Mouse (Mus musculus): ENCODE measurements around the gene Sh3d19. TPM values are rescaled to one million over a fixed set of nuclear protein-coding genes. Genes with fewer than 3 reads are reported as not detected.

The Sh3d19 gene
- polyA plus RNA-seq (2014; fragmentation: Nextera tagmentation; extraction: Ambion mirVana), result 18.1 and 20.4 TPM in 2 replicates

DNA sequence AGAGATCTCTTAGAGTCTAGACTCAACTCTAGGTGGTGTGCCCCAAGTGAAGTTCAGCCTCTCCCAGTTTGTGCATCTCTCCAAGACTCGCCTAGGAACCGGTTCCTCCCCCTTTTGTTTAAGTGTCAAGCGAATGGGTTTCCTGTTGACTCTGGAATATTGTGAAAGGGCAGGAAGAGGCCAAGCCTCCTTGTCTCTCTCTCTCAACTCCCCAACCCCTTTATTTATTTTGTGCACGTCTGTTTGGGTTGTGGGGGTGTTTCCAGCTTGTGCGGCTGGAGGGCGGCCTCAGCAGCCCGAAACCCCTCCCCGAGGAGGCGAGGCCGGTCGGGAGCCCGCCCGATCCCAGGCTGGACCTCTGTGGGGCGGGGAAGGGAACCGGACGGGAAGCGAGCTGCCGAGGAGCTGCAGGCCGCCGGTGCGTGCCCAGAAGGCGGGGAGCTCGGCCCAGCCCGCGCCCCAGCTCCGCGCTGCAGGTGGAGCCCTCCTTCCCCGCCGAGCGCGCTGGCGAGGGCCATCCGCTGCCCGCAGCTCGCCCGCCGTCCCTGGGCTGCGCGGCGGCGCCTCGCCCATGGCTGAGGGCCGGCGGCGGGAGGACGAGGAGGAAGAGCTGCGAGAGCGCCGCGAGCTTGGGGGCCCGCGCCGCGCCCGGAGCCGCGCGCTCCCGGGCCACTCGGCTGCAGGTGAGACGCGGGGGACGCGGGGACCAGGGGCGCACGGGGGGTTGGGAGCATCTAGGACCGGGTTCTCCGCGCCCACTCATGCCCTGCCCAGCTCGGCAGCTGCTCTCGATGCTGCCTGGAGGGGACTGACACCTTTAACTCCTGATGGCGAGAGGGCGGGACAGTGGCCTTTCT is at the start of gene Sh3d19:
Gene Sh3d19, plus strand, starts transcription at position 368 of the 857 bp plus-strand sequence.
- ATAC-seq (ENCODE audit: low FRiP score) (peak; percentile 90), DNase-seq (ENCODE audit: low spot score) (peak; percentile 60)
- H3K9me3 ChIP-seq (ENCODE audit: control insufficient read depth, low read length), result no peaks in the 10 kb centered on the region
- H3K4me2 ChIP-seq (replicated peaks), result peak within 1 kb of the TSS; percentile 74
- under 1% methylated on average over 61 of the region's 73 CpGs for WGBS
- peak within 1 kb of the TSS; percentile 63 for H3K27ac ChIP-seq
- no peaks in the 10 kb centered on the region for H3K36me3 ChIP-seq (replicated peaks; ENCODE audit: control insufficient read depth, insufficient read depth)
- no peaks in the 10 kb centered on the region for H3K27me3 ChIP-seq (ENCODE audit: control insufficient read depth, insufficient read depth, low read length)
- H3K4me1 ChIP-seq (replicated peaks; ENCODE audit: control insufficient read depth, insufficient read depth, low read length), result peaks cover 6% of the 10 kb centered on the region; the same call in 1 of the 2 replicates
- H3K9ac ChIP-seq, result peak within 1 kb of the TSS; percentile 80
- H3K4me3 ChIP-seq (replicated peaks; ENCODE audit: low read length), result peak within 1 kb of the TSS; percentile 78

DNA sequence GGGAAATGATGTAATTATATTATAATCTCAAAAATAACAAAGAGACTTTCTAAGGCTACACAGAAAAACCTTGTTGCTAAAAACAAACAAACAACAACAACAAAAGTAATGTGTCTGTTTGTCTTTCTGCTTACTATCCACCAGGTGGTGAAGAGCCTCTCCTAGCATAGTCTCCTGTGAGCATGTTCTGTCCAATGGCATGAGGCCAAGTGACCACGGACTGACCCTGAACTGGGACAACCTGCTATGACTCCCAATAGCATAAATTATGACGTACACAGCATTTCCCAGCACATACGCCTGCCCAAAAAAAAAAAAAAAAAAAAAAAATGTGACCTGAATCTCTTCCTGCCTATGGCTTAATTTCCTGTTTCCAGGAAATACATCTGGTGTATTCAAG is 48.6 kb upstream of the Sh3d19 start:
- Histone ChIP-seq H3K9ac (no peak overlapping the region), H3K4me1 (replicated peaks; ENCODE audit: control insufficient read depth, insufficient read depth, low read length) (no peaks in the 10 kb centered on the region), H3K4me2 (replicated peaks) (no peak overlapping the region), H3K27me3 (ENCODE audit: control insufficient read depth, insufficient read depth, low read length) (no peaks in the 10 kb centered on the region), H3K9me3 (ENCODE audit: control insufficient read depth, low read length) (no peaks in the 10 kb centered on the region), H3K36me3 (replicated peaks; ENCODE audit: control insufficient read depth, insufficient read depth) (no peaks in the 10 kb centered on the region), H3K27ac (no peak overlapping the region), H3K4me3 (replicated peaks; ENCODE audit: low read length) (no peak overlapping the region)
- no peak for DNase-seq (ENCODE audit: low spot score)
- no peak for ATAC-seq (ENCODE audit: low FRiP score)
- WGBS, result 82% methylated on average over 3 of the region's 3 CpGs

DNA sequence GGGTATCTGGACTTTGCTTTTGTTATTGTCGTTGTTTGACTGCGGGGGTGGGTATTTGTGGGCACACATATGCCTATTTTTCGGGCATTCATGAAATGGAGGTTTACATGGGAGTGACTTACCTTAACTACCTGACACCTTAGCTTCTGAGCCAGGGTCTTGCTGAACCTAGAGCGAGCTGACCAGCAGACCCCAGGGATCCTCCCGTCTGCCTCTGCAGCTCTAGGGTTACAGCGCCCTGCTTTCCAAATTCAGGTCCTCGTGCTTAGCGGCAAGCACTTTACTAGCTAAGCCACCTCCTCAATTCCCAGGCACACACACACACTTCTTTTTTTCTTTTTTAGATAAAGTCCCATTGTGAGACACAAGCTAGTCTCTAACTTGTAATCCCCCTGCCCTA is 47.6 kb upstream of the Sh3d19 start:
- WGBS, result 84% methylated on average over 8 of the region's 8 CpGs
- Histone ChIP-seq H3K4me1 (replicated peaks; ENCODE audit: control insufficient read depth, insufficient read depth, low read length) (no peaks in the 10 kb centered on the region), H3K4me2 (replicated peaks) (no peak overlapping the region), H3K9me3 (ENCODE audit: control insufficient read depth, low read length) (no peaks in the 10 kb centered on the region), H3K4me3 (replicated peaks; ENCODE audit: low read length) (no peak overlapping the region), H3K36me3 (replicated peaks; ENCODE audit: control insufficient read depth, insufficient read depth) (no peaks in the 10 kb centered on the region), H3K27ac (no peak overlapping the region), H3K9ac (no peak overlapping the region), H3K27me3 (ENCODE audit: control insufficient read depth, insufficient read depth, low read length) (no peaks in the 10 kb centered on the region)
- ATAC-seq (ENCODE audit: low FRiP score) (no peak), DNase-seq (ENCODE audit: low spot score) (no peak)

DNA sequence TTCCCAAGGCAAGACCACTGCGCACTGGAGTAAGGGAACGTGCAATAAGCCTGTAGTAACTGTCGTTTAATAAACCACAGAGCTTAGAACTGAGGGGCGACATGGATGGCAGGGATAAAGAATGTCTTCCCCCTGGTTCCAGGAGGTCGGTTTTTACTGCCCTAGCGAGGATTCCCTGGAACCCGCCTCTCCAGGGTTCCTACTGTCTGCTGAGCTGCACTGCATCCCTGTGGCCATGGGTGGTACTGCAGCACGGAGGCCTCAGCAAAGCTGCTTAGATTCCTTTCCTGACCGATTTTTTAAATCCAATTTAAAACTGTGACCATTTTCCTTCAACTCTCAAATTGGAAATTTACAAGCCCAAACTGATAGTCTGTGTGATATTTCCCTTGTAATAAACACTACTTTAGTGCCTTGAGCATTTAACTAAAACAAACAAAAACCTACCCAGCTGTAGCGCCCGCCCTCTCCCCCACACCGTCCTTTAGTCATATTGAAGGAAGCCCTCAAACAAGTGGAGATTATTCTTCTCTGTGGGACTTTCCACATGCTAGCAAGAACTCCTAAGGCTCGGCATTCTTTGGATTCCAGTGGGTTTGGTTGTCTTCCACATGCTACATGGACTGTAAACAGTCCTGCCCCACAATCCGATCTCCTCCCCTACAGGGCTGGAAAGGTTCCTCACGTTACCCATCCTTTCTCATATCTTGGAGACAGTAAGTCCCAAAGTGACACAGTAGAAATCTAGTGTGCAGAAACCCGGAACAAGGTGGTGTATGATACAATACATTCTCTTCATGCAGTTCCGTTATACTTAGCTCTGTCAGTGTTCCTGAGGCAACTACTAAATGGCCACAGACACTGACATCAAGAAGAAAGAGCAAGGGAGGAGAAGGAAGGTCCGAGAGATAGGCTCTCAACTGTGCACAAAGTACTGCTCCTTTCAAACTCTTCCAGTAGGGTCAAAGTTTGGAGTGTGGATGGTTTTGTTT is 46.7 kb upstream of the Sh3d19 start:
- 49% methylated on average over 18 of the region's 18 CpGs for WGBS
- H3K9me3 ChIP-seq (ENCODE audit: control insufficient read depth, low read length), result no peaks in the 10 kb centered on the region
- H3K4me3 ChIP-seq (replicated peaks; ENCODE audit: low read length), result no peak overlapping the region
- H3K36me3 ChIP-seq (replicated peaks; ENCODE audit: control insufficient read depth, insufficient read depth), result no peaks in the 10 kb centered on the region
- H3K4me2 ChIP-seq (replicated peaks), result peak overlapping the region; percentile 35; the same call in 1 of the 2 replicates
- no peak overlapping the region for H3K27ac ChIP-seq
- peak; percentile 89 for DNase-seq (ENCODE audit: low spot score)
- H3K9ac ChIP-seq, result no peak overlapping the region
- ATAC-seq (ENCODE audit: low FRiP score), result no peak
- no peaks in the 10 kb centered on the region for H3K27me3 ChIP-seq (ENCODE audit: control insufficient read depth, insufficient read depth, low read length)
- H3K4me1 ChIP-seq (replicated peaks; ENCODE audit: control insufficient read depth, insufficient read depth, low read length), result no peaks in the 10 kb centered on the region

DNA sequence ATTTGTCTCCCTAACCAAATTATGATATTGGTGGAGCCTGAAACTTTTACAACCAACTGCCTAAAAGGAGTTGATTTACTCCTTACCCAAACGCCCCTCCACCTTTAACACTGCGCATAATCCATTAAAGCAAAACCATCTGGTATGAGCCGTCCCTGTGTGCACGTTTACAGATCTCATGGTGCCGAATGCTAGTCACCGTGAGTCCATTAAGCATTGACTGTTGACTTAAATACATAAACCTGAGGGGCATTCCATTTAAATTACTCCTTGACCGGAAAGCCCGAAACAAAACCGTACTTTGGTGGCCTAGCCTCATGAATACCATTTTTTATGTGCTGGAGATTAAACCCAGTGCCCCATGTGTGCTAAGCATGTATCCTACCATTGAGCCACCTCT is 43.6 kb upstream of the Sh3d19 start:
- DNase-seq (ENCODE audit: low spot score), result no peak
- H3K27ac ChIP-seq, result no peak overlapping the region
- no peak overlapping the region for H3K4me3 ChIP-seq (replicated peaks; ENCODE audit: low read length)
- ATAC-seq (ENCODE audit: low FRiP score), result no peak
- H3K9ac ChIP-seq, result no peak overlapping the region
- no peaks in the 10 kb centered on the region for H3K9me3 ChIP-seq (ENCODE audit: control insufficient read depth, low read length)
- H3K36me3 ChIP-seq (replicated peaks; ENCODE audit: control insufficient read depth, insufficient read depth), result no peaks in the 10 kb centered on the region
- H3K4me2 ChIP-seq (replicated peaks), result no peak overlapping the region
- H3K4me1 ChIP-seq (replicated peaks; ENCODE audit: control insufficient read depth, insufficient read depth, low read length), result no peaks in the 10 kb centered on the region; the same call in 1 of the 2 replicates
- H3K27me3 ChIP-seq (ENCODE audit: control insufficient read depth, insufficient read depth, low read length), result no peaks in the 10 kb centered on the region
- 81% methylated on average over 9 of the region's 9 CpGs for WGBS

DNA sequence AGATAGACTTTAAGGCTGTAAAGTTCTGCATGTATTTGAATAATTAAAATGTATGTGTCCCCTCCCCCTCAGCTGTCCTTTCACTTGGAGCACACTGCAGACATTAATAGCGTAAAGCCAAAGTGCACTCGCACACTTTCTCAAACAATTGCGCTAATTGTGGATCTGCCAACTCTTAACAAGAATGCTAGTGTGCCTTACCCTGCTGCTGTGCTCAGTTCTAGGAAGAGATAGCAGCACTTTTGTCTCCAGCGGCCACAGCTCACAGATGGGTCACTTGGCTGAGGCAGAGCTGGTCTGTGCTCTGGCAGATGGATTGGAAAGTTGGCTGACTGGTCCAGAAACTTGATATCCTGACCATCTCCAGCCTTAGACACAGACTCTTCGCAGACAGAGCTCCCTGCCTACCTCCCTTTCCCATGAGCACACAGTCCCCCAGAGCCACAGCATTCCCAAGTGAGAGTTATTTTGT is 42.7 kb upstream of the Sh3d19 start:
- no peak overlapping the region for H3K9ac ChIP-seq
- 66% methylated on average over 5 of the region's 5 CpGs for WGBS
- no peak overlapping the region for H3K27ac ChIP-seq
- DNase-seq (ENCODE audit: low spot score) (no peak), ATAC-seq (ENCODE audit: low FRiP score) (peak; percentile 53; the same call in 1 of the 2 replicates)
- H3K4me2 ChIP-seq (replicated peaks), result no peak overlapping the region
- H3K9me3 ChIP-seq (ENCODE audit: control insufficient read depth, low read length), result no peaks in the 10 kb centered on the region
- no peak overlapping the region for H3K4me3 ChIP-seq (replicated peaks; ENCODE audit: low read length)
- no peaks in the 10 kb centered on the region for H3K27me3 ChIP-seq (ENCODE audit: control insufficient read depth, insufficient read depth, low read length)
- H3K36me3 ChIP-seq (replicated peaks; ENCODE audit: control insufficient read depth, insufficient read depth), result no peaks in the 10 kb centered on the region
- H3K4me1 ChIP-seq (replicated peaks; ENCODE audit: control insufficient read depth, insufficient read depth, low read length), result no peaks in the 10 kb centered on the region; the same call in 1 of the 2 replicates

DNA sequence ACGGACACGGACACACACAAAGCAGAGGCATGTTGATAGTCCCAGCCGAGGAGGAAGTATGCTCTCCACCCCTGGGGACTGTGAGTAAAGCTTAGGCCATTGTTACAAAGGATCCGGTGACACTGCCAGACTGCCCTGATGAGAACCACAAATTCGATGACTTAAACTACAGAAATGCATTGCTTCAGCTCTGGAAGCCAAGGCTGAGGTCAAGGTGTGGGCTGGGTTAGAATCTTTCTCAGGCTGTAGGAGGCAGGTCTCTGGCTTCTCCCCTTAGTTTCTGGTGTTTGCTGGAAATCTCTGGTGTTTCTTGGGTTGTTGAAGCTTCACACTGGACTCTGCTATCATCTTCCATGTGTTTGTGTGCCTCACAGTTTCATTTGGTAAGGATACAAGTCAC is 41.2 kb upstream of the Sh3d19 start:
- Histone ChIP-seq H3K27me3 (ENCODE audit: control insufficient read depth, insufficient read depth, low read length) (no peaks in the 10 kb centered on the region), H3K9me3 (ENCODE audit: control insufficient read depth, low read length) (no peaks in the 10 kb centered on the region), H3K4me2 (replicated peaks) (no peak overlapping the region), H3K4me1 (replicated peaks; ENCODE audit: control insufficient read depth, insufficient read depth, low read length) (no peaks in the 10 kb centered on the region; the same call in 1 of the 2 replicates), H3K27ac (no peak overlapping the region), H3K9ac (no peak overlapping the region), H3K4me3 (replicated peaks; ENCODE audit: low read length) (no peak overlapping the region), H3K36me3 (replicated peaks; ENCODE audit: control insufficient read depth, insufficient read depth) (no peaks in the 10 kb centered on the region)
- 82% methylated on average over 5 of the region's 5 CpGs for WGBS
- ATAC-seq (ENCODE audit: low FRiP score) (no peak), DNase-seq (ENCODE audit: low spot score) (no peak)

DNA sequence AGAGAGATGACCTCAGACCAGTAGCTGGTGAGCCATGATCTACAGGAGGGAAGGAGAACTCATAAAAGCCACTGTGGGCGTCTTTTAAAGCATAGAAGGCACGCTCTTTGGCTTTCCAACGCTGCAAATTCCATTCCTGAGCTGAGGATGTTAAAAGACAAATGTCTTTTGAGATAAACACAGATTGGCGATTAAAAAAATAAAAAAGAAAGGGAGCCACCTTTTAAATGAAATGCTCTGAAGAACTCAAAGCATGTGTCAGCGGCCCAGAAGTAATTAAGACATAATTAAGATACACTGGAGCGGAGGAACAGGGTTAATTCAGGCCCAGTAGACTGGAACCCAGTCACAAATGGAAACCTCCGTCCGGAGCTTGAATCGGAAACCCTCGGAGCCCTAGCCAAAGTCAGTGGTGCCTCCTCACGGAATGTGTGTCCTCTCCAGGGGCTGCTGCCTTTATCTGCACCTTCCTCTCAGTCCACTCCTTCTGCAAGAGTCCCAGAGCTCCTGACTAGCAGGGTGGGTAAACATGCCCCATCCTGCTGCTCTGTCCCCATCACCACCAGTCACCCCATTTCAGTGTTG is 40.1 kb upstream of the Sh3d19 start:
- Histone ChIP-seq H3K27me3 (ENCODE audit: control insufficient read depth, insufficient read depth, low read length) (no peaks in the 10 kb centered on the region), H3K4me1 (replicated peaks; ENCODE audit: control insufficient read depth, insufficient read depth, low read length) (no peaks in the 10 kb centered on the region; the same call in 1 of the 2 replicates), H3K27ac (no peak overlapping the region), H3K9me3 (ENCODE audit: control insufficient read depth, low read length) (no peaks in the 10 kb centered on the region), H3K36me3 (replicated peaks; ENCODE audit: control insufficient read depth, insufficient read depth) (no peaks in the 10 kb centered on the region), H3K4me2 (replicated peaks) (no peak overlapping the region), H3K4me3 (replicated peaks; ENCODE audit: low read length) (no peak overlapping the region), H3K9ac (no peak overlapping the region)
- 40% methylated on average over 11 of the region's 11 CpGs for WGBS
- ATAC-seq (ENCODE audit: low FRiP score) (no peak), DNase-seq (ENCODE audit: low spot score) (no peak)

Data from hindbrain, embryonic 14.5 days (tissue).